Mouse (Mus musculus) liver, embryonic 14.5 days (tissue): ENCODE measurements around the gene Gm29797. TPM values are rescaled to one million over a fixed set of nuclear protein-coding genes. Genes with fewer than 3 reads are reported as not detected.

ENCODE experiments used
- ATAC-seq: fragments of 200-750 bp; cut with Nextera tagmentation; 2 replicates; pipeline ENCODE4 v1.8.0; 2017; ENCODE audit warnings: moderate number of reproducible peaks, mild to moderate bottlenecking, moderate library complexity; ENCODE audit not compliant: insufficient read depth
- DNase-seq, 3 experiments: peaks; one replicate each; pipeline ENCODE4 v3.0.0-alpha.2; 2012 to 2013; ENCODE audit warnings: low read depth in 3 of 3, low spot score in 3 of 3
- H3K27ac ChIP-seq: fragments of 300-500 bp; sonication (generic); 2 replicates; pipeline ENCODE4 v1.5.1; 2014; ENCODE audit warnings: moderate library complexity, mild to moderate bottlenecking, control low read depth, inconsistent platforms
- H3K27me3 ChIP-seq: fragments of 300-500 bp; sonication (generic); 2 replicates; pipeline ENCODE4 v1.6.1; 2014; ENCODE audit warnings: mild to moderate bottlenecking, low read length, moderate library complexity; ENCODE audit not compliant: control insufficient read depth, insufficient read depth
- H3K36me3 ChIP-seq: fragments of 300-500 bp; sonication (generic); replicated peaks from 2 replicates; pipeline ENCODE4 v1.6.1; 2014; ENCODE audit warnings: low read depth; ENCODE audit not compliant: control insufficient read depth, insufficient read depth
- H3K4me1 ChIP-seq, 2 experiments: fragments of 200-500 bp in 1 of 2; fragments of 300-500 bp in 1 of 2; sonication (generic) in 1 of 2; replicated peaks; 2 replicates each; pipeline ENCODE4 v1.6.1; 2012 to 2014; ENCODE audit warnings: antibody characterized with exemption in 1 of 2, inconsistent platforms in 1 of 2, low read length in 1 of 2; ENCODE audit not compliant: control insufficient read depth in 2 of 2, insufficient read depth in 2 of 2
- H3K4me2 ChIP-seq: fragments of 300-500 bp; sonication (generic); 2 replicates; pipeline ENCODE4 v1.6.1; 2014; ENCODE audit warnings: low read depth, mild to moderate bottlenecking, control low read depth, moderate library complexity
- H3K4me3 ChIP-seq, 2 experiments: fragments of 200-500 bp in 1 of 2; fragments of 300-500 bp in 1 of 2; sonication (generic) in 1 of 2; 2 replicates each; pipeline ENCODE4 v1.5.1; 2012 to 2014; ENCODE audit warnings: low read depth in 2 of 2, low read length in 2 of 2, mild to moderate bottlenecking in 2 of 2, control low read depth in 1 of 2, inconsistent platforms in 1 of 2, moderate library complexity in 1 of 2; ENCODE audit not compliant: insufficient read depth in 1 of 2
- H3K9ac ChIP-seq: fragments of 300-500 bp; sonication (generic); replicated peaks from 2 replicates; pipeline ENCODE4 v1.6.1; 2014; ENCODE audit warnings: mild to moderate bottlenecking, control low read depth, moderate library complexity
- H3K9me3 ChIP-seq: fragments of 300-500 bp; sonication (generic); 2 replicates; pipeline ENCODE4 v1.6.1; 2016; ENCODE audit warnings: low read length, mixed read lengths; ENCODE audit not compliant: control insufficient read depth
- CTCF ChIP-seq: IDR thresholded peaks from 2 replicates; pipeline ENCODE4 v1.5.1; 2016; ENCODE audit warnings: antibody characterized with exemption, low read depth, control low read depth
- EP300 ChIP-seq: IDR thresholded peaks from 2 replicates; pipeline ENCODE4 v1.6.1; 2016; ENCODE audit warnings: antibody characterized with exemption, low read depth
- WGBS: fragments of 180-500 bp; shearing (Covaris S2); extraction: QIAGEN DNeasy Blood & Tissue Kit; methylation state at CpG from one replicate; pipeline ENCODE4 v1.1.7; 2014; ENCODE audit not compliant: insufficient replicate concordance; 5-methylcytosine and 5-hydroxymethylcytosine counted together
- polyA plus RNA-seq, 2 experiments: library from polyadenylated mRNA; depleted of rRNA in 1 of 2; stranded (reverse) in 1 of 2; unstranded in 1 of 2; fragments of >200 nt; fragmentation: Nextera tagmentation in 1 of 2; extraction: Ambion mirVana in 1 of 2; gene quantifications; 2 replicates each; pipeline versions ENCODE4 v1.2.1 to v1.2.3; 2012 to 2014

Gene Gm29797
- polyA plus RNA-seq, 2 experiments, result 0.08 to 0.14 TPM

GRCm38 (mm10) chr2:181693339-181694280, 36.8 kb downstream of the Gm29797 start, which contains the start of gene Rgs19:
Rgs19 (minus strand) TSS chr2:181693977.
- H3K27me3 ChIP-seq, result no peaks in the 10 kb centered on the region; the same call in 1 of the 2 replicates
- WGBS, result under 1% methylated on average over 72 of the region's 75 CpGs
- H3K4me1 ChIP-seq, result peaks cover 0 to 3% of the 10 kb centered on the region in 2 experiments; a peak in 2 of 4 replicates
- H3K27ac ChIP-seq, result no peak within 1 kb of the TSS
- peak within 1 kb of the TSS; percentile 40; the same call in 1 of the 2 replicates for H3K9ac ChIP-seq
- H3K9me3 ChIP-seq, result no peaks in the 10 kb centered on the region
- H3K4me2 ChIP-seq, result peak within 1 kb of the TSS; percentile 71
- ATAC-seq (peak; percentile 73), DNase-seq (peak in 1 of 3 experiments; percentile 33)
- H3K36me3 ChIP-seq, result no peaks in the 10 kb centered on the region
- no peak for TF ChIP-seq EP300
- no peak for TF ChIP-seq CTCF
- peak within 1 kb of the TSS; percentile 51 to 53 for H3K4me3 ChIP-seq

GRCm38 (mm10) chr2:181694581-181694980, 37.7 kb downstream of the Gm29797 start:
- no peak overlapping the region for H3K9ac ChIP-seq
- H3K36me3 ChIP-seq, result no peaks in the 10 kb centered on the region
- peaks cover 0 to 3% of the 10 kb centered on the region in 2 experiments; a peak in 2 of 4 replicates for H3K4me1 ChIP-seq
- no peak overlapping the region for H3K4me3 ChIP-seq
- ATAC-seq (no peak), DNase-seq (no peak)
- TF ChIP-seq EP300 (no peak), CTCF (no peak)
- no peak overlapping the region for H3K4me2 ChIP-seq
- H3K27ac ChIP-seq, result no peak overlapping the region
- H3K9me3 ChIP-seq, result no peaks in the 10 kb centered on the region
- WGBS, result 57% methylated on average over 3 of the region's 3 CpGs
- no peaks in the 10 kb centered on the region; the same call in 1 of the 2 replicates for H3K27me3 ChIP-seq

GRCm38 (mm10) chr2:181695776-181696175, 38.9 kb downstream of the Gm29797 start:
- Histone ChIP-seq H3K9ac (no peak overlapping the region), H3K4me1 (peaks cover 0 to 3% of the 10 kb centered on the region in 2 experiments; a peak in 2 of 4 replicates), H3K4me3 (no peak overlapping the region), H3K4me2 (no peak overlapping the region), H3K9me3 (no peaks in the 10 kb centered on the region), H3K36me3 (no peaks in the 10 kb centered on the region), H3K27ac (no peak overlapping the region), H3K27me3 (no peaks in the 10 kb centered on the region; the same call in 1 of the 2 replicates)
- DNase-seq, result no peak
- 70% methylated on average over 1 of the region's 1 CpGs for WGBS
- no peak for ATAC-seq
- TF ChIP-seq EP300 (no peak), CTCF (no peak)

- no peak for ATAC-seq
- H3K4me1 ChIP-seq, result peaks cover 0 to 3% of the 10 kb centered on the region in 2 experiments; a peak in 2 of 4 replicates
- WGBS, result 66% methylated on average over 33 of the region's 33 CpGs
- H3K4me3 ChIP-seq, result no peak overlapping the region
- no peaks in the 10 kb centered on the region for H3K36me3 ChIP-seq
- no peaks in the 10 kb centered on the region; the same call in 1 of the 2 replicates for H3K27me3 ChIP-seq
- H3K4me2 ChIP-seq, result no peak overlapping the region
- H3K9ac ChIP-seq, result no peak overlapping the region
- H3K9me3 ChIP-seq, result no peaks in the 10 kb centered on the region
- no peak for DNase-seq
- H3K27ac ChIP-seq, result no peak overlapping the region
- no peak for TF ChIP-seq EP300
- no peak for TF ChIP-seq CTCF
These were observed 40.1 kb downstream of the Gm29797 start for GRCm38 (mm10) chr2:181696801-181697420.

- Histone ChIP-seq H3K9ac (no peak within 1 kb of the TSS), H3K27ac (no peak within 1 kb of the TSS), H3K4me3 (no peak within 1 kb of the TSS), H3K27me3 (no peaks in the 10 kb centered on the region; the same call in 1 of the 2 replicates), H3K4me1 (peaks cover 0 to 3% of the 10 kb centered on the region in 2 experiments; a peak in 2 of 4 replicates), H3K36me3 (no peaks in the 10 kb centered on the region), H3K4me2 (no peak within 1 kb of the TSS), H3K9me3 (no peaks in the 10 kb centered on the region)
- no peak for DNase-seq
- no peak for TF ChIP-seq EP300
- TF ChIP-seq CTCF, result no peak
- 50% methylated on average over 5 of the region's 5 CpGs for WGBS
- no peak for ATAC-seq
These were observed 41.4 kb downstream of the Gm29797 start, which contains the start of gene Lkaaear1 for GRCm38 (mm10) chr2:181698241-181698640. Lkaaear1 (minus strand) TSS chr2:181698442.
